Mouse (Mus musculus) liver, embryonic 14.5 days (tissue): ENCODE measurements around the gene Limd1. TPM values are rescaled to one million over a fixed set of nuclear protein-coding genes. Genes with fewer than 3 reads are reported as not detected.

Source experiments
- ATAC-seq: fragments of 200-750 bp; cut with Nextera tagmentation; 2 replicates; pipeline ENCODE4 v1.8.0; 2017; ENCODE audit warnings: moderate number of reproducible peaks, mild to moderate bottlenecking, moderate library complexity; ENCODE audit not compliant: insufficient read depth
- DNase-seq, 3 experiments: peaks; one replicate each; pipeline ENCODE4 v3.0.0-alpha.2; 2012 to 2013; ENCODE audit warnings: low read depth in 3 of 3, low spot score in 3 of 3
- H3K27ac ChIP-seq: fragments of 300-500 bp; sonication (generic); 2 replicates; pipeline ENCODE4 v1.5.1; 2014; ENCODE audit warnings: moderate library complexity, mild to moderate bottlenecking, control low read depth, inconsistent platforms
- H3K27me3 ChIP-seq: fragments of 300-500 bp; sonication (generic); 2 replicates; pipeline ENCODE4 v1.6.1; 2014; ENCODE audit warnings: mild to moderate bottlenecking, low read length, moderate library complexity; ENCODE audit not compliant: control insufficient read depth, insufficient read depth
- H3K36me3 ChIP-seq: fragments of 300-500 bp; sonication (generic); replicated peaks from 2 replicates; pipeline ENCODE4 v1.6.1; 2014; ENCODE audit warnings: low read depth; ENCODE audit not compliant: control insufficient read depth, insufficient read depth
- H3K4me1 ChIP-seq, 2 experiments: fragments of 200-500 bp in 1 of 2; fragments of 300-500 bp in 1 of 2; sonication (generic) in 1 of 2; replicated peaks; 2 replicates each; pipeline ENCODE4 v1.6.1; 2012 to 2014; ENCODE audit warnings: antibody characterized with exemption in 1 of 2, inconsistent platforms in 1 of 2, low read length in 1 of 2; ENCODE audit not compliant: control insufficient read depth in 2 of 2, insufficient read depth in 2 of 2
- H3K4me2 ChIP-seq: fragments of 300-500 bp; sonication (generic); 2 replicates; pipeline ENCODE4 v1.6.1; 2014; ENCODE audit warnings: low read depth, mild to moderate bottlenecking, control low read depth, moderate library complexity
- H3K4me3 ChIP-seq, 2 experiments: fragments of 200-500 bp in 1 of 2; fragments of 300-500 bp in 1 of 2; sonication (generic) in 1 of 2; 2 replicates each; pipeline ENCODE4 v1.5.1; 2012 to 2014; ENCODE audit warnings: low read depth in 2 of 2, low read length in 2 of 2, mild to moderate bottlenecking in 2 of 2, control low read depth in 1 of 2, inconsistent platforms in 1 of 2, moderate library complexity in 1 of 2; ENCODE audit not compliant: insufficient read depth in 1 of 2
- H3K9ac ChIP-seq: fragments of 300-500 bp; sonication (generic); replicated peaks from 2 replicates; pipeline ENCODE4 v1.6.1; 2014; ENCODE audit warnings: mild to moderate bottlenecking, control low read depth, moderate library complexity
- H3K9me3 ChIP-seq: fragments of 300-500 bp; sonication (generic); 2 replicates; pipeline ENCODE4 v1.6.1; 2016; ENCODE audit warnings: low read length, mixed read lengths; ENCODE audit not compliant: control insufficient read depth
- CTCF ChIP-seq: IDR thresholded peaks from 2 replicates; pipeline ENCODE4 v1.5.1; 2016; ENCODE audit warnings: antibody characterized with exemption, low read depth, control low read depth
- EP300 ChIP-seq: IDR thresholded peaks from 2 replicates; pipeline ENCODE4 v1.6.1; 2016; ENCODE audit warnings: antibody characterized with exemption, low read depth
- WGBS: fragments of 180-500 bp; shearing (Covaris S2); extraction: QIAGEN DNeasy Blood & Tissue Kit; methylation state at CpG from one replicate; pipeline ENCODE4 v1.1.7; 2014; ENCODE audit not compliant: insufficient replicate concordance; 5-methylcytosine and 5-hydroxymethylcytosine counted together
- polyA plus RNA-seq, 2 experiments: library from polyadenylated mRNA; depleted of rRNA in 1 of 2; stranded (reverse) in 1 of 2; unstranded in 1 of 2; fragments of >200 nt; fragmentation: Nextera tagmentation in 1 of 2; extraction: Ambion mirVana in 1 of 2; gene quantifications; 2 replicates each; pipeline versions ENCODE4 v1.2.1 to v1.2.3; 2012 to 2014

Gene Limd1
- polyA plus RNA-seq, 2 experiments, result 12.7 to 23.2 TPM

DNA sequence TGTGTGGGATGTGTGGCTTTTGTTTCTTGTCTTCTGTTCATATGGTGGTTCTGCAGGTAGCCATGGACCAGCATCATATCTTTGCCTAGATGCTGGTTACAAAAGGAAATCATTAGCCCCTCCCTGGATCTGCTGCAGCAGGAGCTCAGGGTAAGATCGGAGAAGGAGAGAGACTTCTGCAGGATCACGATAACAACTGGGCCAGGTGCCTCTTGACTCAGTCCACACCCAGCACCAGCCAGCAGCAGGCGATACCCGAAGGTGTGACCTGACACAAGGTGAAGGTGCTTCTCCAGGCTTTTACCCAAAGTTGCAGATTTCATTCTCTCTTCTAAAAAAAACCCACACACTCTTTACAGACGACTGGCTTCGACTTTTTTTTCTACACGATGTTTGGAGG lies 2.6 kb downstream of the Limd1 start:
- DNase-seq (peak in 1 of 3 experiments; percentile 86), ATAC-seq (peak; percentile 82)
- Histone ChIP-seq H3K9ac (peak overlapping the region; percentile 80), H3K36me3 (peaks cover 26% of the 10 kb centered on the region), H3K27ac (peak overlapping the region; percentile 76), H3K4me1 (peaks cover 40 to 57% of the 10 kb centered on the region in 2 experiments), H3K4me3 (peak overlapping the region; percentile 71 to 72), H3K4me2 (peak overlapping the region; percentile 78), H3K9me3 (no peaks in the 10 kb centered on the region), H3K27me3 (no peaks in the 10 kb centered on the region)
- no peak for TF ChIP-seq CTCF
- peak; percentile 77 for TF ChIP-seq EP300
- 31% methylated on average over 7 of the region's 7 CpGs for WGBS

DNA sequence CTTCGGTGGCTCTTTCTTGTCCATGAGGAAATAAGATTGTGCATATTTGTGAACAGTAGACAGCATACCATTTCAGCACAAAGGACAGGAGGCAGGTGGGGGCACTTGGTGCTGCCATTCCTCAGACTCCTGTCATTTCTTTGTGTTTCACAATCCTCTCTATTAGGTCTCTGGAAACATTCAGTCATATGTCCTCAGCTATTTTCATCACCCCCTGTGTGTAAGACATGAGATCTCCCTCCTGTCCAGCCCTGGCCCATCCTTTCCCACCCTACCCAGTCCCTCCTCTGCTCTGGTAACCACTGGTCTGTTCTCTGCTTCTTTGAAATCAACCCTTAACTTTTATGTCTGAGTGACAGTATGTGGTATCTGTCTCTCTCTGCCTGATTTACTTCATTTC lies 5.1 kb downstream of the Limd1 start:
- H3K27me3 ChIP-seq, result no peaks in the 10 kb centered on the region
- no peak for ATAC-seq
- no peak overlapping the region for H3K27ac ChIP-seq
- H3K4me1 ChIP-seq, result peaks cover 34 to 60% of the 10 kb centered on the region in 2 experiments
- peaks cover 41% of the 10 kb centered on the region for H3K36me3 ChIP-seq
- no peak overlapping the region for H3K4me3 ChIP-seq
- peak overlapping the region; percentile 20; the same call in 1 of the 2 replicates for H3K9ac ChIP-seq
- 93% methylated on average over 1 of the region's 1 CpGs for WGBS
- H3K4me2 ChIP-seq, result peak overlapping the region; percentile 78
- H3K9me3 ChIP-seq, result no peaks in the 10 kb centered on the region
- no peak for DNase-seq
- TF ChIP-seq EP300 (no peak), CTCF (no peak)

DNA sequence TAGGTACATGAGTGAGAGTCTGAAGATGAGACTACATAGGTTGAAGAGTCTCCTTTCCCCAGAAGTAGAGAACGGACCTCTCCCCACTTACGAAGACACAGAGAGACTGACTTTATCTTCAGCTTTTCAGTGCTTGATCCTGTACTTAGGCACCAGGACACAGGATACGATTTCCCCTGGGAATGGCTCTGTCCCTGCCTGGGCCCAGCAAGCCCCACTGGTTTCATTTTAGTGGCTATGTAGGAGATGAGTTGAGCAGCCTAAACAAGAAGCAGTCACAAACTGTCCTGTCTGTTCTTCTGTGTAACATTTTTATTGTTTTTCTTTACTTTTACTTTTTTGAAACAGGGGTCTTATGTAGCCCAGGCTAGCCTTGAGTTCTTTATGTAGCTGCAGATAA lies 6.3 kb downstream of the Limd1 start:
- no peak overlapping the region for H3K4me2 ChIP-seq
- no peak overlapping the region; the same call in 1 of the 2 replicates for H3K9ac ChIP-seq
- H3K27ac ChIP-seq, result no peak overlapping the region
- peaks cover 31 to 61% of the 10 kb centered on the region in 2 experiments for H3K4me1 ChIP-seq
- ATAC-seq, result no peak
- H3K4me3 ChIP-seq, result no peak overlapping the region
- H3K9me3 ChIP-seq, result no peaks in the 10 kb centered on the region
- WGBS, result 90% methylated on average over 3 of the region's 3 CpGs
- DNase-seq, result no peak
- no peaks in the 10 kb centered on the region for H3K27me3 ChIP-seq
- H3K36me3 ChIP-seq, result peaks cover 48% of the 10 kb centered on the region
- TF ChIP-seq EP300, result no peak

DNA sequence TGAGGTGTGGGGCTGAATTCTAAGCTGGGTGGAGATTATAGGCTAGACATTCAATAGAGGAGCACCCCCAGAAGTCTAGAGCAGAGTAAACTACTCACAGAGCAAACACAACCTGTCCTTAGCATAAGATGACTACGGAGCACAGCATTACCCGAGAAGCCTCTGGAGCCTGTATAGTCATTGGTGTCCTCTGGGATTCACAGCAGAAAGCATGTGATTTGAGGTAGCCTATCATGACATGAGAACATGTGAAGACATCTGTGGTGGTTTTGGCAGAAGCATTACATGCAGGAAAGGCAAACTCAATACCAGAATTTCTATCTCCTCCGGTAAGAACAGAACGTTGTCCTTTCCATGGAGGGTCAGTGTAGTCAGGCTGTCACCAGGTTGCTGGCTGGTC lies 7.1 kb downstream of the Limd1 start:
- 88% methylated on average over 4 of the region's 4 CpGs for WGBS
- DNase-seq (no peak), ATAC-seq (no peak)
- Histone ChIP-seq H3K27ac (no peak overlapping the region), H3K36me3 (peaks cover 47% of the 10 kb centered on the region), H3K27me3 (no peaks in the 10 kb centered on the region), H3K4me1 (peaks cover 23 to 58% of the 10 kb centered on the region in 2 experiments), H3K9me3 (no peaks in the 10 kb centered on the region), H3K4me3 (no peak overlapping the region), H3K4me2 (no peak overlapping the region), H3K9ac (no peak overlapping the region)
- no peak for TF ChIP-seq EP300
- TF ChIP-seq CTCF, result no peak

DNA sequence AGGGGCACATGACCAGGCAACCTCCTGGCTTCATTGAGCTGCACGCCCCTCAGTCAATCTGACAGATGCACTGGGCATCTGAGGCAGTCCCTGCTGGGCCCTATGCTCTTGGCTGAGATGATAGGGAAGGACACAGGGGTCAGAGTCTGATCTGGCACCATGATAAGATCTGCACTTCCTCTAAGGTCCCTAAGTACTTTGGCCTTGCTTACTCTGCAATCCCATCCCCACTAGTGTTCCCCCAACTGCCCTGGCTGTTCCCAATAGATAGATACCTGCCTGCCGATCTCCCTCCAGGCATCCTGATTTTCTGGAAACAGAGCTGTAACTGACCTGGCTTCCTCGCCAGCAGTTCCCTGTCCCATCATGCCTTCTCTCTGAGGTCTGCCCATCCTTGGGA lies 8.1 kb downstream of the Limd1 start:
- no peaks in the 10 kb centered on the region for H3K9me3 ChIP-seq
- H3K36me3 ChIP-seq, result peaks cover 47% of the 10 kb centered on the region
- ATAC-seq (no peak), DNase-seq (no peak)
- TF ChIP-seq EP300, result no peak
- no peak for TF ChIP-seq CTCF
- no peak overlapping the region for H3K4me3 ChIP-seq
- peaks cover 19 to 56% of the 10 kb centered on the region in 2 experiments for H3K4me1 ChIP-seq
- WGBS, result 57% methylated on average over 3 of the region's 3 CpGs
- no peak overlapping the region for H3K9ac ChIP-seq
- H3K27me3 ChIP-seq, result no peaks in the 10 kb centered on the region
- no peak overlapping the region for H3K27ac ChIP-seq
- H3K4me2 ChIP-seq, result no peak overlapping the region
